26 mouse cellular contexts compared by ENCODE assay signal in the genomic region with DNA sequence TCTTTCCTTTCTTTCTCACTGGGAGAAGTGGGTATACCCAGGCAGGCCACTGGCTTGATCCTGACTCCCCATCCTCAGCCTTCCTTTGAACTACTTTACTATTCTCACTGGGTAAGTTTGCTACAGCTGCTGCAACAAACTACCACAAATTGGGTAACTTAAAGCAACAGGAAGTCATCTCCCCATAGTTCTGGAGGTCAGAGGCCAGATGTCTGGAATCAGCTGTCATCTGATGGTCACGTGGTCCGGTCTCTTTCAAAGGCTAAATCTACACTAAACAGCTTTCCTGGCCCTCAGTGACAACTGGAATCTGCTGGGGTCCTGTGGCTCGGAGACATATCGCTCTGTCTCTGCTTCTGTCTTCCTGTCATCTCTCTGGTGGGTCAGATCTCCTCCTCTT.
A peak's percentile ranks its signal among the peaks of the same experiment; 100 is the strongest.
DNase-seq lines count a peak whose midpoint lies in the region; ATAC-seq and TF ChIP-seq lines count a peak whose summit lies in the region.
"Had no signal": no experiment of that assay in that cellular context is flagged by ENCODE, and none has a peak within 500 bp of the region (broad histone marks: within the 10 kb centered on the region; RNA-seq: fewer than 3 reads in every experiment).

No protein-coding gene starts in this region.

- no peaks in the 10 kb centered on the region for H3K9me3 ChIP-seq in MEL (replicated peaks; ENCODE audit: insufficient read depth, low read length)
- H3K9me3 ChIP-seq in limb, embryonic 10.5 days (replicated peaks), result no peaks in the 10 kb centered on the region
- H3K9me3 ChIP-seq: embryonic facial prominence, embryonic 12.5 days; forebrain, embryonic 13.5 days; heart, embryonic 15.5 days; midbrain, embryonic 10.5 days had no signal

- TF ChIP-seq POLR2A in MEL (IDR thresholded peaks at IDR 0.05; ENCODE audit: control insufficient read depth in 1 of 2, insufficient read depth in 1 of 2, low read depth in 1 of 2, low read length in 2 of 2, poor library complexity in 1 of 2), result no peak

- H3K79me2 ChIP-seq in MEL (ENCODE audit: control insufficient read depth, insufficient read depth, low read length, poor library complexity), result no peaks in the 10 kb centered on the region

- TF ChIP-seq EP300 in MEL (IDR thresholded peaks at IDR 0.05; ENCODE audit: low read depth in 1 of 2, low read length in 2 of 2), result no peak

- no peak overlapping the region for H3K4me3 ChIP-seq in MEL (ENCODE audit: control insufficient read depth in 1 of 2, insufficient read depth in 1 of 2, low read depth in 2 of 2, low read length in 2 of 2)
- no peak overlapping the region for H3K4me3 ChIP-seq in limb, embryonic 10.5 days
- H3K4me3 ChIP-seq: embryonic facial prominence, embryonic 12.5 days; erythroblast, embryonic 14.5 days; forebrain, embryonic 13.5 days; heart, adult 2 months; heart, embryonic 15.5 days; midbrain, embryonic 10.5 days; neural tube, embryonic 12.5 days had no signal

- peak; percentile 69 for ATAC-seq in megakaryocyte, adult 5-6 weeks (ENCODE audit: poor library complexity, severe bottlenecking)
- ATAC-seq: forebrain, embryonic 13.5 days; hindbrain, postnatal 0 days; liver, postnatal 0 days had no signal

- H3K4me1 ChIP-seq in MEL (ENCODE audit: control insufficient read depth in 1 of 2, insufficient read depth in 2 of 2, low read length in 2 of 2), result no peaks in the 10 kb centered on the region
- peaks cover 15% of the 10 kb centered on the region for H3K4me1 ChIP-seq in limb, embryonic 10.5 days
- H3K4me1 ChIP-seq: forebrain, embryonic 13.5 days; heart, embryonic 15.5 days; midbrain, embryonic 10.5 days; neural tube, embryonic 12.5 days had no signal

- TF ChIP-seq RAD21 in MEL (IDR thresholded peaks at IDR 0.05; ENCODE audit: low read depth, low read length), result no peak

- H3K9ac ChIP-seq in MEL (ENCODE audit: control insufficient read depth, low read depth, low read length, poor library complexity, severe bottlenecking), result no peak overlapping the region
- H3K9ac ChIP-seq: embryonic facial prominence, embryonic 12.5 days; forebrain, embryonic 13.5 days; heart, embryonic 15.5 days; liver, postnatal 0 days; neural tube, embryonic 12.5 days had no signal

- DNase-seq in layer of hippocampus, adult 9-11 months, result peak; percentile 44
- DNase-seq in layer of hippocampus, adult 18-20 months (ENCODE audit: low spot score in 2 of 2), result no peak
- DNase-seq in MEL (ENCODE audit: low read depth, low spot score), result no peak
- no peak for DNase-seq in limb, embryonic 10.5 days (ENCODE audit: low spot score)
- DNase-seq in heart, postnatal 4 days, result no peak
- DNase-seq in left cerebral cortex, postnatal 36 days (ENCODE audit: low spot score in 2 of 2), result no peak
- DNase-seq: adrenal gland, postnatal 36 days; cerebellum, adult 18-20 months; cerebellum, postnatal 25 days; gastrocnemius, postnatal 14 days; heart, adult 2 months; kidney, adult 11 months; layer of hippocampus, postnatal 36 days; liver, postnatal 0 days; right cerebral cortex, adult 18-20 months; spleen, adult 18-20 months; thymus, postnatal 36 days had no signal

- H3K27ac ChIP-seq in MEL (ENCODE audit: control insufficient read depth, low read depth, low read length), result no peak overlapping the region
- H3K27ac ChIP-seq in limb, embryonic 10.5 days, result 0 out of 2 replicates have a peak overlapping the region, but pooled peaks have one; percentile 0
- H3K27ac ChIP-seq: embryonic facial prominence, embryonic 12.5 days; forebrain, embryonic 13.5 days; heart, adult 2 months; heart, embryonic 15.5 days; hindbrain, postnatal 0 days; midbrain, embryonic 10.5 days; neural tube, embryonic 12.5 days had no signal

- no peak for TF ChIP-seq CTCF in MEL (IDR thresholded peaks at IDR 0.05 in 2 of 3, conservative IDR thresholded peaks at IDR 0.05 in 1 of 3; ENCODE audit: control insufficient read depth in 1 of 3, insufficient read depth in 1 of 3, low read depth in 2 of 3, low read length in 3 of 3, poor library complexity in 1 of 3, severe bottlenecking in 1 of 3)

- intact Hi-C loops in left cerebral cortex, postnatal 36 days (cut with DNase I), result no loop called here

- 63% methylated on average over 4 of the region's 4 CpGs for WGBS in limb, embryonic 10.5 days

- no peaks in the 10 kb centered on the region for H3K27me3 ChIP-seq in MEL (ENCODE audit: control insufficient read depth in 1 of 2, insufficient read depth in 2 of 2, low read length in 2 of 2)
- no peaks in the 10 kb centered on the region for H3K27me3 ChIP-seq in limb, embryonic 10.5 days (ENCODE audit: low read depth, poor library complexity, severe bottlenecking)
- H3K27me3 ChIP-seq: embryonic facial prominence, embryonic 12.5 days; forebrain, embryonic 13.5 days; neural tube, embryonic 12.5 days had no signal

- H3K36me3 ChIP-seq in MEL (ENCODE audit: control insufficient read depth in 1 of 2, insufficient read depth in 2 of 2, low read length in 2 of 2), result no peaks in the 10 kb centered on the region
- no peaks in the 10 kb centered on the region for H3K36me3 ChIP-seq in limb, embryonic 10.5 days
- H3K36me3 ChIP-seq: embryonic facial prominence, embryonic 12.5 days; G1E; heart, embryonic 15.5 days; midbrain, embryonic 10.5 days; neural tube, embryonic 12.5 days had no signal

TF ChIP-seq in MEL, 35 proteins besides CTCF, POLR2A, EP300 and RAD21:
- TF ChIP-seq MEF2A (IDR thresholded peaks at IDR 0.05; ENCODE audit: extremely low read depth, insufficient replicate concordance, low read depth, low read length, poor library complexity, severe bottlenecking) (no peak), ZKSCAN1 (IDR thresholded peaks at IDR 0.05; ENCODE audit: low read depth, low read length) (no peak), USF1 (IDR thresholded peaks at IDR 0.05; ENCODE audit: low read depth, low read length) (peak; percentile 41; the same call in 1 of the 2 replicates), POLR2AphosphoS5 (IDR thresholded peaks at IDR 0.05; ENCODE audit: borderline replicate concordance, low read depth, low read length) (no peak), MYC (IDR thresholded peaks at IDR 0.05; ENCODE audit: low read depth, low read length) (no peak), E2F4 (IDR thresholded peaks at IDR 0.05; ENCODE audit: borderline replicate concordance, low read depth, low read length) (no peak), TCF12 (IDR thresholded peaks at IDR 0.05; ENCODE audit: low read depth, low read length) (no peak), NRF1 (IDR thresholded peaks at IDR 0.05; ENCODE audit: insufficient read depth, low read depth, low read length, poor library complexity, severe bottlenecking) (no peak)
